Mouse (Mus musculus): ENCODE measurements around the gene Adh5. TPM values are rescaled to one million over a fixed set of nuclear protein-coding genes. Genes with fewer than 3 reads are reported as not detected.

Adh5 gene
- polyA plus RNA-seq, 2 experiments from 2014 or later: 118 to 126 TPM

Other genes with a start within 250 kb of the Adh5 start
- gene 4930579F01Rik, start 249.3 kb upstream of the Adh5 start, polyA plus RNA-seq (2017; shearing (Covaris generic)): not detected
- not detected for gene Adh7, start 225.3 kb upstream of the Adh5 start, polyA plus RNA-seq (2017; shearing (Covaris generic))
- gene Adh1, start 182.1 kb upstream of the Adh5 start, polyA plus RNA-seq (2017; shearing (Covaris generic)): 1 to 10 TPM; 2.9 to 4.3 TPM
- gene Adh6a, start 129.8 kb upstream of the Adh5 start, polyA plus RNA-seq (2017; shearing (Covaris generic)): not detected
- not detected for gene Adh6b, start 101.3 kb upstream of the Adh5 start, polyA plus RNA-seq (2017; shearing (Covaris generic))
- gene Adh4, start 27.6 kb upstream of the Adh5 start, polyA plus RNA-seq (2017; shearing (Covaris generic)): not detected
- 10 to 100 TPM; 33.4 to 36.2 TPM for gene Metap1, start 46.4 kb downstream of the Adh5 start, polyA plus RNA-seq (2017; shearing (Covaris generic))
- gene Eif4e, start 83.1 kb downstream of the Adh5 start, polyA plus RNA-seq (2017; shearing (Covaris generic)): 100 to 1,000 TPM; 250 to 332 TPM